Mouse (Mus musculus): ENCODE data around the gene Pced1a. TPM values are rescaled to one million over a fixed set of nuclear protein-coding genes. Genes with fewer than 3 reads are reported as not detected.
"Not testable (repeated sequence)": the region's sequence is repeated elsewhere in the genome, so short reads cannot be mapped to it uniquely, and the experiment has no call there.

Gene Pced1a
- polyA plus RNA-seq, 1 experiment from 2014 or later: 11.9 TPM

GRCm38 (mm10) chr2:130373026-130373425 is 51.5 kb downstream of the Pced1a start:
- H3K27ac ChIP-seq; H3K4me2 ChIP-seq (replicated peaks); H3K9me3 ChIP-seq; H3K9ac ChIP-seq (replicated peaks); H3K4me1 ChIP-seq (replicated peaks); H3K36me3 ChIP-seq; ATAC-seq; H3K4me3 ChIP-seq (replicated peaks); H3K27me3 ChIP-seq: not testable (repeated sequence)
- 59% methylated on average over 1 of the region's 1 CpGs for WGBS

GRCm38 (mm10) chr2:130367386-130367785 is 57.1 kb downstream of the Pced1a start:
- H3K9me3 ChIP-seq: no peaks in the 10 kb centered on the region
- H3K4me2 ChIP-seq (replicated peaks): no peak overlapping the region
- no peak overlapping the region for H3K27ac ChIP-seq
- H3K27me3 ChIP-seq: peaks cover 19% of the 10 kb centered on the region
- H3K4me3 ChIP-seq (replicated peaks): no peak overlapping the region
- no peaks in the 10 kb centered on the region for H3K36me3 ChIP-seq
- 74% methylated on average over 4 of the region's 4 CpGs for WGBS
- no peak overlapping the region for H3K9ac ChIP-seq (replicated peaks)
- peaks cover 9% of the 10 kb centered on the region for H3K4me1 ChIP-seq (replicated peaks)
- ATAC-seq: no peak

Other genes with a start within 250 kb of the Pced1a start
- gene Snrpb, start 245.3 kb downstream of the Pced1a start, polyA plus RNA-seq (2015; fragmentation: Nextera tagmentation; extraction: Ambion mirVana): 424 and 459 TPM in 2 replicates
- not detected in 2 replicates for gene Tmc2, start 229.5 kb downstream of the Pced1a start, polyA plus RNA-seq (2015; fragmentation: Nextera tagmentation; extraction: Ambion mirVana)
- 246 and 261 TPM in 2 replicates for gene Nop56, start 150.3 kb downstream of the Pced1a start, polyA plus RNA-seq (2015; fragmentation: Nextera tagmentation; extraction: Ambion mirVana)
- 154 and 165 TPM in 2 replicates for gene Idh3b, start 140.2 kb downstream of the Pced1a start, polyA plus RNA-seq (2015; fragmentation: Nextera tagmentation; extraction: Ambion mirVana)
- 2.1 and 2.7 TPM in 2 replicates for gene Ebf4, start 129.5 kb downstream of the Pced1a start, polyA plus RNA-seq (2015; fragmentation: Nextera tagmentation; extraction: Ambion mirVana)
- gene Cpxm1, start 27.1 kb downstream of the Pced1a start, polyA plus RNA-seq (2015; fragmentation: Nextera tagmentation; extraction: Ambion mirVana): 13.6 and 16.4 TPM in 2 replicates
- gene Gm28372, start 19.5 kb downstream of the Pced1a start, polyA plus RNA-seq (2015; fragmentation: Nextera tagmentation; extraction: Ambion mirVana): 0.17 TPM in 2 replicates
- 0.46 and 0.58 TPM in 2 replicates for gene 1700020A23Rik, start 19.4 kb downstream of the Pced1a start, polyA plus RNA-seq (2015; fragmentation: Nextera tagmentation; extraction: Ambion mirVana)
- gene Tmem239, start 18.2 kb downstream of the Pced1a start, polyA plus RNA-seq (2015; fragmentation: Nextera tagmentation; extraction: Ambion mirVana): not detected in 2 replicates
- 112 and 124 TPM in 2 replicates for gene Vps16, start 362 bp downstream of the Pced1a start, polyA plus RNA-seq (2015; fragmentation: Nextera tagmentation; extraction: Ambion mirVana)
- gene Ptpra, start 25.6 kb upstream of the Pced1a start, polyA plus RNA-seq (2015; fragmentation: Nextera tagmentation; extraction: Ambion mirVana): 112 and 126 TPM in 2 replicates
- gene Mrps26, start 139.0 kb upstream of the Pced1a start, polyA plus RNA-seq (2015; fragmentation: Nextera tagmentation; extraction: Ambion mirVana): 81.9 and 94.9 TPM in 2 replicates
- not detected in 2 replicates for gene Oxt, start 151.5 kb upstream of the Pced1a start, polyA plus RNA-seq (2015; fragmentation: Nextera tagmentation; extraction: Ambion mirVana)
- gene Avp, start 157.9 kb upstream of the Pced1a start, polyA plus RNA-seq (2015; fragmentation: Nextera tagmentation; extraction: Ambion mirVana): 0.88 TPM in 1 of 2 replicates, not detected in the other
- 13.8 and 13.9 TPM in 2 replicates for gene Fastkd5, start 205.3 kb upstream of the Pced1a start, polyA plus RNA-seq (2015; fragmentation: Nextera tagmentation; extraction: Ambion mirVana)
- gene Ubox5, start 205.3 kb upstream of the Pced1a start, polyA plus RNA-seq (2015; fragmentation: Nextera tagmentation; extraction: Ambion mirVana): 12.8 and 13.4 TPM in 2 replicates
- 8.0 and 9.2 TPM in 2 replicates for gene Lzts3, start 218.1 kb upstream of the Pced1a start, polyA plus RNA-seq (2015; fragmentation: Nextera tagmentation; extraction: Ambion mirVana)
- gene Ddrgk1, start 240.0 kb upstream of the Pced1a start, polyA plus RNA-seq (2015; fragmentation: Nextera tagmentation; extraction: Ambion mirVana): 60.2 and 62.0 TPM in 2 replicates
- gene Itpa, start 242.9 kb upstream of the Pced1a start, polyA plus RNA-seq (2015; fragmentation: Nextera tagmentation; extraction: Ambion mirVana): 155 and 165 TPM in 2 replicates

Measured in midbrain, embryonic 13.5 days (tissue).